Mouse (Mus musculus): ENCODE measurements around the gene Setdb1. TPM values are rescaled to one million over a fixed set of nuclear protein-coding genes. Genes with fewer than 3 reads are reported as not detected.

Gene Setdb1
- total RNA-seq, 2 experiments from 2014 or later, result 46.8 to 47.2 TPM

DNA sequence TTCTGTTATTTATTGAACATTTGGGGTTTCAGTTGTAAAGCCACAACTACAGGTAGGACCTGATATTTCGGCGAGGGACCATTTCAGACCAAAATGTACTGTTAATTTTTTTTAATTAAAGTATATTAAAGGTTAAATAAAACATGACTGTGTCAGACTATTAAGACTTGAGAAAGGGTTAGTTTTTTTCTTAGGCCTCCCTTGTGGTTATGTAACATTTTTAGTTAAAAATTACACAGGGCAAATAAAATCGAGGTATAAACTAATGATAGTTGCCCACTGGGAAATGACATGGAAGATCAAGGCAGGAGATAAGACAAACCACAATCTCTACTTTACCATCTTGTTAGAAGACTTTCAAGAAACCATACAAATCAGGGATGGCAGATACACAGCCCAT, 33.6 kb downstream of the Setdb1 start:
- intact Hi-C loops (cut with DNase I), result no loop called here
- no peak for DNase-seq (ENCODE audit: extremely low spot score in 1 of 2, low spot score in 2 of 2)

DNA sequence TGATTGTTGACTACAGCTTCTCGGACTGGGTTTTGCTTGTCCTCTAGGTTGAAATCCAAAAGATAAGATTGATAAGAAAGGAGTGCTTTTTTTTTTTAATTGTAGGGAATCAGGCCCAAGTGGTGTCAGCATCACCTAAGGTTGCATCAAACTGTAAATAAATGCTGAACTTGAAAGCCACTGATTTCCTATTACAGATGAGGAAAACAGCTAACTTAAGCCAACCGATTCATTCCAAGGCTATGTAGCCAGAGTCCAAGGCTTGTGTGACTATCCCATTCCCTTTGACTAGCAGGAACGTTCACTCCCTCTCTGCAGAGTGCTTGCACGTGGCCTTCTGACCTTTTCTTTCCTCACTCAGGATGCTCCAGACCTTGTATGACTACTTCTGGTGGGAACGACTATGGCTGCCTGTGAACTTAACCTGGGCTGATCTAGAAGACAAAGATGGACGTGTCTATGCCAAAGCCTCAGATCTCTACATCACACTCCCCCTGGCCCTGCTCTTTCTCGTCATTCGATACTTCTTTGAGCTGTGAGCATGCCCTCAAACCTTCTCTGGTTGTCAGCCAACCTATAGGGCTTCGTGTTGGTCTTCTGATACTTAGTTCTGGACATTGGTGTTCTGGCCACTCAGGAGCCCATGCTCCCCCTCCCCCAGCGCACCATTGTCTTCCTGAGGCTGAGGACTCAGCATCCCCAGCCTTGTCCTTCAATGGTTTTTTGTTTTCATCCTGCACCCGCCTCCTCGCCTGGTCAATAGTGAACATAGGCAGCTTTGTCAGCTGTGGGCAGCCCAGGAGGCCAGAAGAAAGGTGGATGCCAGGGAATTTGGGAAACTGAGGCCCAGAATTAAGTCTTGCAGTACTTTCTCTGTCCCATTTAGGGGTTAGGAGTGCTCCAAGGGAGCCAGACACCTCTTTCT, 37.0 kb downstream of the Setdb1 start:
- intact Hi-C loops (cut with DNase I), result no loop called here
- no peak for DNase-seq (ENCODE audit: extremely low spot score in 1 of 2, low spot score in 2 of 2)

DNA sequence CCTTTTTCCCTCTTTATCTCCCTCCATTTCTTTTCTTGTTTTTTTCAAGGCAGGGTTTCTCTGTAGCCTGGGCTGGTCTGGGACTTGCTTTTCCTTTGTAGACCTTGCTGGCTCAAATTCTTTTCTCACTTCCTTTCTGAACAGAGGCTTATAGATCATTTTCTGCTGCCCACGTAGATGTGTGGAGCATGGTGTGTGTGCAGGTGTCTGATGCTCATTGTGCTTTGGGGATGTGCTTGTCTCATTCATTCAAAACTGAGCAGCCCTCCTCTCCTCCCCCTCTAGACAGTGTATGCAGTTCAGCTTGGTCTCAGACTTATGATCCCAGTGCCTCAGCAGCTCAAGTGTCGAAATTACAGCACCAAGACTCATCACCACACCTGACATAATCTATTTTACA, 37.9 kb downstream of the Setdb1 start:
- intact Hi-C loops (cut with DNase I), result no loop called here
- DNase-seq (ENCODE audit: extremely low spot score in 1 of 2, low spot score in 2 of 2), result no peak

DNA sequence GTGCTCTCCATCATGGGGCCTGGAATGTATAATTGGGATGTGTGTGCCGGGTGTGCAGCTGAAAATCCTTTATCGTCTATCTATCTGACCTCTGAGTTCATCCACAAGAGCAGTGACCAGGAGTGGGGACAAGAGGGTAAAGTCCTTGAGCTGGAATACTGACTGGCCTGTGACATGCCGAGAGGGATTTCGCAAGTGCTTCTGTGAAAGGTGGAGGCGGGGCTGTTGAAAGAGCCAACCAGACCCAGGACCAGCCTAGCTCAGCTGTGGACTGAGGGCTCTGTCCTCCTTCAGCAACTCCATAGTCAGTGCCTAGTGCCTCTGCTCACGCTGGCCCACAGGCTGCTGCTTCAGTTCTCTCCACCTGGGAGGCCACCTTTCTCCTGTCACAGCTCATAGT, 38.5 kb downstream of the Setdb1 start:
- no peak for DNase-seq (ENCODE audit: extremely low spot score in 1 of 2, low spot score in 2 of 2)
- intact Hi-C loops (cut with DNase I), result no loop called here

DNA sequence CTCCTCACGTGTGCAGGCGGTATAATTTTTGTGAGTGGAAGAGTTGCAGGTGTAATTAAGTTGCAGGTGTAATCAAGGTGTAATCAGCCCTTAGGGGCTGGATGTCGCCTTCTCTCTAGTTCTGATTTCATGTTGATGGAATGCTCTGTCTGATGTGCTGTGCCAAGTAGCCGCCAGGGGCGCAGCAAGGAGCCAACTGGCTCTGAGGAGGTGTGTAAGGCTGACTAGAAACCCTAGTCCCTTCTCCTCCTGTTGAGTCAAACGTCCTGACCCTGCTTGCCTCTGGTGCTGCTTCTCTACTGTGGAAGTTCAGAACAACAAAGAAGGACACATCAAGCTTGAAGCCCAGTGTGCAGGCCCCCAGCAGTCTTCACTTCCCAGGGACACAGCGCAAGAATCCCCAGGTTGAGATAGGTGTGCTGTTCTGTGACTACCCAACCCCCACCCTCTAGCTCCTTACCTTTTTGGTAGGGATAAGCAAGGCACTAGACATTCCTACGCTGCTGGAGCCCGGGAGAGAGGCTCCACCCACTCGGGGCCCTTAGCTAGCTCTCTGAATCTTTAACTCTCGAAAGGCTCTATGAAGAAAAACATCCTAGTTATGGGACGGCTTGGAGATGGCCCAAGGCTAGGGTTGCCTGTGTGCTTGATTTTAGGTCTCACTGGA, 39.5 kb downstream of the Setdb1 start:
- peak; percentile 46 to 72 for DNase-seq (ENCODE audit: extremely low spot score in 1 of 2, low spot score in 2 of 2)
- intact Hi-C loops (cut with DNase I), result no loop called here

DNA sequence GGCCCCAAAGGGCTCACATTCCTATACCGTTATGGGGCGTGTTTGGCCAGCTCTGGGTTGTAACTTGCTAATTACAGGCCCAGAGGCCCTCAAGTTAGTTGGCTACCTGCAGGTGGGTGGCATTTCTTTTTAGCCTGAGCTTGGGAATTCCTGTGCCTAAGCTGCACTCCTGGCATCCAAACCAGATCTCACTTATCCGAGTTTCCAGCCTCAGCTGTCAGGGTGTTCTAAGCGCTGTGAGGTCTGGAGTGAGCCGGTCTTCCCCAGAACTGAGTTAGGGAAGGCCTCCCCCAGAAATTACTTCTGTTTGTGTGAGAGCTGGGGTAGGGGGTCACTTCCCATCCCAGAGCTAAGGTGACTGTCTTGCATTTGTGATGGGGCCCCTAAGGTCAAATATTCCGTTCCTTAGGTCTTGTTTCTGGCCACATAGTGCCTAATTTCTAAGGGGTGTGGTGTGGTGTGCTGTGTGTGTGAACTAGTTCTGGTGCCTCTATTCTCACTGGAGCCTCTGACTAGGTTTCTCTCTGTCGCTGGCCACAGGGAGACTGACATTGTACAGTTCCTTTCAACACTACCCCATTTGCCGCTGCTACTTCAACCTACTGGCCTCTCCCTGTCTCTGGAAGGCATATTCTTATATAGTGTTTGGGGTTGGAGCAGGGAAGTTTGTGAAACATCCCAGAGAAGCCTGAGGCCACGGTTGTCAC, 41.0 kb downstream of the Setdb1 start:
- intact Hi-C loops (cut with DNase I), result no loop called here
- no peak for DNase-seq (ENCODE audit: extremely low spot score in 1 of 2, low spot score in 2 of 2)

DNA sequence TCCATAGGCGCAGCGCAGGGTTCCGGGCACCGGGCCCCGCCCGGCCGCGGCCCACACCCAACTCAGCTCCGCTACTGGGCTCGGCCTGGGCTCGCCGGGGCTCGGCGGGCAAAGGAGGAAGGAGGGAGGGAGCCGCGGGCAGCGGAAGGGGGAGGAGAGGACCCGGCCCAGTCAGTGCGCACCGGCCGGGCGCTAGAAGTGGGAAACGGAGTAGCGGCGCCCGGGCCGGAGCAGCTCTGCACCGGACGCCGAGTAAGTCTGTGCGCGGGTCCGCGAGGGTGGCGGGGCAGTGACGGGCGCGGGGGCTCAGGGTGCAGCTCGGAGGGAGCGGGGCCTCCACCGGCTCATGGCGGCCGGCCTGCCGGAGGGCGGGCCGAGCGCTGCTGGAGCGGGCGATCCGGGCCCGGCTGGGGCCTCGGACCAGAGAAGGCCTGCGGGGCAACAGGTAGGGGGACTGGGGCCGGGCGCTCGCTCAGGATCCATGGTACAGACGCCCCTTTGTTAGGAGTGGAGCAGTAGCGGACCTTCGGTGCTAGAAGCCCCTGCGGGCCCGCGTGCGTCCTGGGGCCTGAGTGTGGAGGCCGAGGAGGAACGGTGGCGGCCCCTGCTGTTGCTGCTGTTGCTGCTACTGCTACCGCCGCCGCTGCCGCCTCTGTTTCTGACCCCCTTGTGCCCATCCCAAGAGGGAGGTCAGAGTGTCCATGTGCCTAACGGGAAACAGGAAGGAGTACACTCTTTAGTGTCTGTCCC, 41.7 kb downstream of the Setdb1 start:
- peak; percentile 43 to 92 for DNase-seq (ENCODE audit: extremely low spot score in 1 of 2, low spot score in 2 of 2)
- intact Hi-C loops (cut with DNase I), result no loop called here

DNA sequence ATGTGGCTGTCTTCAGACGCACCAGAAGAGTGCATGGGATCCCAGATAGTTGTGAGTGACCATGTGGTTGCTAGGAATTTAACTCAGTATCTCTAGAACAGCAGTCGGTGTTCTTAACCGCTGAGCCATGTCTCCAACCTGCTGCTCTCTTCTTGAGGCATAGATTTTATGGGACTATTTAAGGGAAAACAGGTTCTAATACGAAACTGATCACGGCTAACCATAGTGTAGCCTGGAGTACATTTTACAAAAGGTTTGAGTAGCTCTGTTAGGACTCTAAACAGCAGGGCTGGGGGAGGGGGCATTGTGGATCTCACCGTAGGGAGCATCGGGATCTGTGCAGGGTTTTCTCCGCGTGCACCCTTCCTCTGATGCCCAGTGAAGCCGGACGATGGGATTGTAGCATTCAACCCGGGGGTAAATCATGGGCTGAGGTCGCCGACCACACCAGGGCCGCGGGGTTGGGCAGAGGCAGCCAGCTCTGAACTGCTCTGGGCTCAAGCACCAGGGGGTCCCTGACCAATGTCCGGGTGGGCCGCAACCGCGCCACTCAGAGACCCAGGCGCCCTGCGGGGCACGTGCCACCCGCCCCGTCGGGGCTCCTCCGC, 42.4 kb downstream of the Setdb1 start, which contains the start of gene Cers2:
Gene Cers2 (plus strand): TSS at position 306 of the 608 bp plus-strand sequence.
- intact Hi-C loops (cut with DNase I), result no loop called here
- peak in 1 of 2 experiments; percentile 43 for DNase-seq (ENCODE audit: extremely low spot score in 1 of 2, low spot score in 2 of 2)

DNA sequence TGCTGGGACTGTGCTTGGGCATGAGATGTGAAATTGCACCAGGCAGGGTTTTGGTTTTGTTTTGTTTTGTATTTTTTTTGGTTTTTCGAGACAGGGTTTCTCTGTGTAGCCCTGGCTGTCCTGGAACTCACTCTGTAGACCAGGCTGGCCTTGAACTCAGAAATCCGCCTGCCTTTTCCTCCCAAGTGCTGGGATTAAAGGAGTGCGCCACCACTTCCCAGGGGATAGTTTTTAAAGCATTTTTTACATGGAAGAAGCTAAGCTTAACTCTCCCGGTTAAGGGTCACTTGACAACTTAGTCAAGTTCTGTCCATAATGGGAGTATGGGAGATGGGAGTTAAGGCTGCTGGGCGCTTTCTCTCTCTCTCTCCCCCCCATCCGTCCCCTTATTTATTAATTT, 42.9 kb downstream of the Setdb1 start:
- no peak for DNase-seq (ENCODE audit: extremely low spot score in 1 of 2, low spot score in 2 of 2)
- intact Hi-C loops (cut with DNase I), result no loop called here

DNA sequence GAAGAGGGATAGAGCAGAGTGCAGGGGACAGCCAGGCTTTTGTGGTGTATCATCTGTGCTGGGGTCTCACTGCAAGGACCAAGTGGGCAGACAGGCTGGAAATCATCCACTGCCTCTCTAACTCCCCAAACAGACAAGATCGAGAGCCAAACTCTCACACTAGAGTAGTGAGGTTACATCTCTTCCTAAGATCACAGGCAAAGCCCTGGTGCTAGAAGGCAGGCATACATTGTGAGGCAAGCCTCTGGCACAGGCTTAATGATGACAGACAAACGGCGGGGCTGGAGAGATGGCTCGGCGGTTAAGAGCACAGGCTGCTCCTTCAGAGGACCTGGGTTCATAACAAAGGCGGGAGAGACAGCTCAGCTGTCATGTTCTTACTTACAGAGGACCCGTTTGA, 43.5 kb downstream of the Setdb1 start:
- DNase-seq (ENCODE audit: extremely low spot score in 1 of 2, low spot score in 2 of 2), result no peak
- intact Hi-C loops (cut with DNase I), result no loop called here

DNA sequence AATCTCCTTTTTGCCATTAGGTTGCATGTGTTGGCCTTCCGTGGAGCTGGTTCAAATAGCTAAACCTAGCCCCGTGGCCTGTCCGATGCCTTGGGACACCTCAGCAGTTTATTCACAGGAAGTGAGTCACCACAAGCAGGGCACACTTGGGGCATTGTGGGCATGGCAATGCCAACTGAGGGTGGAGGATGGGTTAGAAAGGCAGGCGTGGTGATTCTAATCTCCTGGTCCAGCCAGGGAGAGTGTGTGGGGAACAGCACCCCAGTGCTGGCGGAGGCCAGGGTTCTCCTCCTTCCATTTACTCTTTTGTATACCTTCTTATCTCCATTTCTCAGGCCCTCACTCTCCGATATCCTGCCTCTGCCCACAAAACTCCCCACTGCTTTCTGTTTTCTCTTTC, 44.4 kb downstream of the Setdb1 start:
- intact Hi-C loops (cut with DNase I), result no loop called here
- no peak for DNase-seq (ENCODE audit: extremely low spot score in 1 of 2, low spot score in 2 of 2)

DNA sequence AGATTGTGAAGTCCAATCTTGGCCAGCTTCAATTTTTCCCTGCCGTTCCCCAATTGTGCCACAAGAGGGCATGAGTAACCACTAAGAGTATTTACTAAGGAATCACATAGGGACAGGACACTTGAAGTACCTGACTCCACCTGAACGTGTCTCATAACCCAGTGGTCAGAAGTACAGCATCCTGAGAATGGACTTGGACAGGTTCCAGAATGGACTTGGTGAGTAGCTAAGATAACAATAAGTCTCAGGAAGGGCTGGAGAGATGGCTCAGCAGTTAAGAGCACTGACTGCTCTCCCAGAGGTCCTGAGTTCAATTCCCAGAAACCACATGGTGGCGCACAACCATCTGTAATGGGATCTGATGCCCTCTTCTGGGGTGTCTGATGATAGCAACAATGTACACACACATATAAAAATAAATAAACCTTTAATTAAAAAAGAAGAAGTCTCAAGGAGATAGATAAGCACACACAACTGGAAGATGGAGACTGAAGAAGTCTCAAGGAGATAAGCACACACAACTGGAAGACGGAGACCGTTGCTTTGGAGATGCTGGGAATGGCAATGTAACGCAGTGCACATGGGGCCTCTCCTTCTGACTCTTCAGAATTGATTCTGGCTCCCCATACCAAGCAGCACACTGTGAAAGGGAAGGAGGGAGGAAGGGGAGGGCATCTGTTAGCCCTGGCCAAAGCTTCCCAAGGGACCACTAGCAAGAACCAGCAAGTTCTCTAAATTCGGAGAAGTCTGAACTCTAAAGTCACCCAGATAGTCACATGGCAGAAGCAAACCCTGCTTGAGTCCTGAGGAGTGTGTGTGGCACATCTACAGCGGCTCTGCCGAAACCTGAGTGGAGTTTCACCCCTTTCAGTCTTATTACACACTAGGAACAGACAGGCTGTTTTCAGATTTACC, 45.8 kb downstream of the Setdb1 start:
- intact Hi-C loops (cut with DNase I), result no loop called here
- DNase-seq (ENCODE audit: extremely low spot score in 1 of 2, low spot score in 2 of 2), result peak; percentile 56 to 62

DNA sequence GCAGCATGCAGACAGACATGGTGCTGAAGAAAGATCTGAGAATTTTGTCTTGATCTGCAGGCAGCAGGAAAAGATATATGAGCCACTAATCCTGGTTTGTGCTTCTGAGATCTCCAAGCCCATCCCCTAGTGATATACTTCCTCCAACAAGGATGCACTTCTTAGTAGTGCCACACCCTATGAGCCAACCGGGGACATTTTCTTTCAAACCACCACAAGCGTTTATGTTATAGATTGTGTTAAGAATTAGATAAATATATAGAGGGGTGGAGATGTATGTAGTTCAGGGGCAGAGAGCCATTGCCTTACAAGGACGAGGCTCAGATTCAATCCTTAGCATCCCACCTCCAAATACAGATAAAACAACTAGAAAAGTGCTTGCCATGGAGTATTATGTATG, 46.5 kb downstream of the Setdb1 start:
- intact Hi-C loops (cut with DNase I), result no loop called here
- DNase-seq (ENCODE audit: extremely low spot score in 1 of 2, low spot score in 2 of 2), result no peak

DNA sequence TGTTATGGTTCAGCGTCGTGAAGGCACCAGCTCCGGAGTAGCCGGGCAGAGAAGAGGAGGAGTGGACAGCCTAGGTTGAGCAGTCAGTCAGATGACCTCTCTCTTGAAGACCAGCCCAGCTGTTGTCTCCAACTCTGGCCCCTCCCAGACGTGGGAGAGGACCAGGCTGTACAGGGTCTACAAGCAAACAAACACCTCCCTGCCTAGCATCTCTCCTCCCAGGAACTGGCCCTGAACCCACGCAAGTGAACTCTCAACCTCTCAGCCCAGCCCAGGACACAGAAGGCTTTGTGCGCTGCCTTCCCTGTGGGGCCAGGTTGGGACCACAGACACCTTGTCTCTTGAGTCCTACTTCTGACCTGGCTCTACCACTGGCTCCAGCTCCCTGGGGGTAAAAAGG, 49.9 kb downstream of the Setdb1 start, which contains the start of gene Anxa9:
Gene Anxa9 (minus strand): TSS at position 77 of the 400 bp plus-strand sequence.
- no peak for DNase-seq (ENCODE audit: extremely low spot score in 1 of 2, low spot score in 2 of 2)
- intact Hi-C loops (cut with DNase I), result no loop called here

DNA sequence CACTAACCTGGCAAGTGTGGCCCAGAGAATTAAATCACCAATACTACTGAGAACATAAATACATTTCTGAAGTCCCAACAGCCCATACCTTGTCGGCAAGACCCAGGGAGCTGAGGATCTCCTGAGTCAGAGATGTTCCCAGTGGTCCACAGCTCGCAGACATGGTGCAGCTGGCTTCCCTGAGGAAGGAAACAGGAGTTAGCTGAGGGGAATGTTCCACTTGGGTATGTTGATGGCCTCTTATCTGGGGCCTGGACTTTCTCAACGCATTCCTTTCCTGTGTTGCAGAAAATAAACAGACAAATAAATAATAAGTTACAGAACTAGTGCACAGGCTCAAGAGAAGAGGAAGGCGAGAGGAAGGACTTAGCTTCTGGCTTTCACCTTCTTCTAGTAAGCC, 50.8 kb downstream of the Setdb1 start:
- no peak for DNase-seq (ENCODE audit: extremely low spot score in 1 of 2, low spot score in 2 of 2)
- intact Hi-C loops (cut with DNase I), result no loop called here

DNA sequence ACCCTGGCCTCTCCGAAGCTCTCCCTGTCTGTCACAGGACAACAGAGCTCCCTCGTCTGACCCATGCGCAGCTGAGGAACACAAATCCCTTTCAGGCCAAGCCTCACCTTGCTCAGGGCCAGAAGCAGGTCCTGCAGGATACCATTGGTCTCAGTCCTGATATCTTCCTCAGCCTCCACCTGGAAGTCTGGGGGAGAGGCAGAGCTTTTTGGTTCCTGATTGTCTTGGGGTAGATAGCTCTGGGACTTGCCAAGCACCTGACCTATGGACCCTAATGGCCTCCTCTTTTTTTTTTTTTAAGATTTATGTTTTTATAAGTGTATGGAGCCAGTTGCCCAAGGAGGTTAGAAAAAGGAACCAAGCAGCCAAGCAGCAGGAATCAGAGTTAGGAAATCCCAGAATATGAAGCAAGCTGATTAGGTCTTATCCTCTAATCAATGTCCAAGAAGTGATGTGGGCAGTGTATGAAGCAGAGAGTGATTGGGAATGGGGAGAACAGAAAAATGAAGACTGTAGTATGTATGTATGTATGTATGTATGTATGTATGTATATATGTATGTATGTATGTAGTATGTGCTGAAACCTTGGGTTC, 55.7 kb downstream of the Setdb1 start:
- intact Hi-C loops (cut with DNase I), result no loop called here
- DNase-seq (ENCODE audit: extremely low spot score in 1 of 2, low spot score in 2 of 2), result no peak

DNA sequence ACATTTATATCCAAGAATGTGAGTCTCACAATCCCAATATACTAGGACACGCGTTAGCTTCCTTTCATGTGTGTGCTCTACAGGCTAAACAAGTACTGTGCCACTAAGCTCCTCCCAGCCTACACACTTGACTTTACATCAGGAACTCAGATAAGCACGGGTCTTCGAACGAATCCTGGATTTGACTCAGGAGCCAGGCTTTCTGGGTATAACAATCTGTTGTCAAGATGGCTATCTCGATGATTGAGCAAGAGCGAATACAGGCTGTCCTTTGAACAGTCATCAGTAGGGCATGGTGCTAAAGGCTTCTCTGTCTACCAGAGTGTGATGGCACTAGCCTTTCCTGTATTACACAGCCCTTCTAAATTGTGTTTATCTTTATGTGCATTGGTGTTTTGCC, 59.0 kb downstream of the Setdb1 start:
- intact Hi-C loops (cut with DNase I), result no loop called here
- DNase-seq (ENCODE audit: extremely low spot score in 1 of 2, low spot score in 2 of 2), result no peak

Measured in left cerebral cortex, postnatal 10 days (tissue).